Mouse (Mus musculus) inflammation-experienced regulatory T-cells, adult 6 months (primary cell): ENCODE data around the gene Pak2. TPM values are rescaled to one million over a fixed set of nuclear protein-coding genes. Genes with fewer than 3 reads are reported as not detected.
A peak's percentile ranks its signal among the peaks of the same experiment; 100 is the strongest.
"Not testable (repeated sequence)": the region's sequence is repeated elsewhere in the genome, so short reads cannot be mapped to it uniquely, and the experiment has no call there.

Experiments
- ATAC-seq: one replicate; pipeline ENCODE4 v1.8.0; 2017
- polyA plus RNA-seq, 3 experiments: library from polyadenylated mRNA; unstranded; fragments of 100-300 nt; shearing (Covaris generic); gene quantifications; one replicate each; pipeline ENCODE4 v1.2.1; 2017

The Pak2 gene
- 10 to 100 TPM; 60.2 to 67.4 (median 63.4) TPM for polyA plus RNA-seq

DNA sequence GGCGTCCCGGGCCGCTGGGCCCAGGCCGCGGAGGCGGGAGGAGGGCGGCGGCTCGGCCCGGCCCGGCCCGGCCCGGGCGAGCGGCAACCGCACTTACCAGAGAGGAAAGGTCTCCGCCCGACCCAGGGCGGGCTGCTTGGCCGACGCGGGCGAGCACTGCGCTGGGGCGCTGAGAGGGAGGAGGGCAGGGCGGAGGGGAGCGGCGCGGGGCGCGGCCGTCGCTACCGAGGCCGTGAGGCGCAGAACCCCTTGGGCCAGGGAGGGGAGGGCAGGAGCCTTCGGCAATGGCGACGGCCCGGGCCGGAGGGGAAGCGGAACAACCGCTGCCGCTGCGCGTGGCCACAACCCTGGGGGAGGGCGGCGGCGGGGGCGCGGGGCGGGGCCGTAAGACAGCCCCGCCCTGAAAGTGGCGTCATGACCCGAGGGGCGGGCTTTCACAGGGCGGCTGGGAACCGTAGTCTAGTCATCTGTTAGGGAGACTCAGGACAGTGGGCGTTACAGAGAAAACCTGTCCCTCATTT, at the start of gene Pak2:
Pak2 (minus strand) TSS at position 352 of the 521 bp plus-strand sequence.
- ATAC-seq = peak; percentile 76

DNA sequence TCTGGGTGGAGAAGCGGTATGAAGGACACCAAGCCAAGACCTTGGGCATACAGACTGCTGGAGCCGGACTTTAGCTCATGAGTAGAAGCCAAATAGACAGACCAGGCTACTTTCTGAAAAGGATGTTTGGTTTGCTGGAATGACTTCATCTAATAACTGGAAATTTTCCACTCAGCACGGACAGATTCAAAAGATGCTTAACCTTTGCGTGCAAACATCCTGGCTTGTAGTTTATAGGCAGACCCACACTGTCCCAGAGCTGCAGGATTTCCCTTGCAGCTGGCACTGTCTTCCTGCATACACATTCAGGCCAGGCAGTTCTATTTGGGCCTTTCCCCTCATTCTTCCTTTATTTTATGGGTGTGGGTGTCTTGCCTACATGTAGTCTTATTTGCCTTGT, 47.9 kb upstream of the Pak2 start:
- no peak for ATAC-seq

DNA sequence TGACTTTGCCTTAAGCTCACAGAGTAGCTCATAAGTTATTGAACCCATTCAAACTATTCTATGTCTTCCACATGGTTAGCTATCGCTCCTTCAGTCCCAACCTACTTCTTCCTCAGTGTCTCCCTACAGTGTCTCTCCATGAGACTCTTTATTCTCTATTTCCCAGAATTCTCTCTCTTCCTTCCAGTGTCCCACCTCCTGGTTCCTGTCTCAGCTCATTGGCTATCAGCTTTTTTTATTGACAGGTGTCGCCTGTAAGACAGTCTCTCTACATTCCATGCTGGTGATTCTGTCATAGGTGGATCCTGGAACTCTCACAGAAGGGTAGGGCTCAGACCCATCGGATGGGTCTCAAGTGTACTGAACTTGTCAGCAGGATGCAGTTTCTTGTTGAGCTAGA, 46.2 kb upstream of the Pak2 start:
- ATAC-seq = no peak

DNA sequence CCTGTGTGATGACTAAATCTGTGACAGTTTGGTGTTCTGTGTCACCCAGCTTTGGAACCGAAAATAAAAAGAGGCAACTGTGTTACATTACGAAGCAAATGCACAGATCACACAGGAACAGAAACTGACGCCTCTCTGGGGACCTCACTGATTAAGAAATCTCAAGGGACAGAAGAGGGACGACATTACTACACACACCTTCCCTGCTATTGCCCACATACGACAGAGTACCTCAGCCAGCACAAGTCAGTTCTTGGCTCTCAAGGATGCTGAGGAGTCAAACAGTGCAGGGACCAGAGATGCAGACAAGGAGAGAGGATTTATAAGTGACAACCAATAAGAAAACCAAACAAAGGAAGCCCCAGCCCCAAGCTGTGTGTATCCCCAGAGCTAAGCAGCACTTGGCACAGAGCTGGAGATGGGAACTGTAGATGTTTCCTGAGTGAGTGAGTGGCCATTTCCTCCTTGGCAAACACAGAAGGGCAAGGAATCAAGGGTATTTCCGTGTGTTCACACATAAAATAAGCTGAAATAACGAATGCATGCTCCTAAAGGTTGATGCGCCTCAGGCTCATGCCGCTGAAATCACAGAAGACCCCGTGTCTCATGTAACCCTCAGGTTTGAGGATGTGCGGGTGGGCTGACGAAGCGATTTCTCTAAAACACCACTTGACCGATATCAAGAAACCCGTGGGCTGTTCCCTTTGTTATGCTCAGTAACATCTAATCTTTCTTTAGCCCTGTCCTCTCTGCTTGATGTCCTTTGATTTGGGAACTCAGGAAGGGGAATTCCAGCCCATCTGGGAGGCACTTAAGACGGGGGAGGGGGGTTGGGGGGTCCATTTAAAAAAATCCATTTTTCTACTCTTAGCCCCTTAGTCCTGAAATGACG, 45.5 kb upstream of the Pak2 start:
- ATAC-seq = no peak

DNA sequence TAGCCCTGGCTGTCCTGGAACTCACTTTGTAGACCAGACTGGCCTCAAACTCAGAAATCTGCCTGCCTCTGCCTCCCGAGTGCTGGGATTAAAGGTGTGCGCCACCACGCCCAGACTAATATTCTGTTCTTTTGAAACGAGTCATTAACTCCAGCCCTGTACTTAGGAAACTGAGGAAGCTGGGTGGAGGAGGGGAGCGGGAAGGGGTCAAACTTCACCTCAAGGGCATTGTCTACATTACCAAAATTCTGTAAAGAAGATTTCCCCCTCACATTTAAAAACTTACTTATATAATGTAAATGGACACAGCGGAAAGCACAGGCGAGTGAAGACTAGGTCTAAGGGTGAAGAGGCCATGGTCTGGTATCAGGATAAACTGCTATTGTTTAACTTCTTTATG, 44.9 kb upstream of the Pak2 start:
- ATAC-seq = no peak

DNA sequence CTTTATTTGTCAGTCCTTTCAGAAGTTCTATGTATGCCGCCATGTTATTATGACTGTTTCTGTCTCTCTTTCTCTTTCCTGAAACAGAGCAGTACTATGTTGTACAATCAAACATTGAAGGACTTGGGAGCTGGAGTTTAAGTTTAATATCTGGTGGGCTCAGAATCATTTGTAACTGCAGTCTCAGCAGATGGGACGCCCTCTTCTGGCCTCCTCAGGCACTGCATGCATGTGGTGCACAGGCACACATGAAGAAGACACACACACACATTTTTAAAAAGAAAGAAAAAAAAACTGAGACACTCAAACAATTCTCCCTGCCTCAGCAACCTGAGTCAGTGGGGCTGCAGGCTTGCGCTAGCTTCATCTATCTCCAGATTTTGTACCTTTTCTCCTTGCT, 41.3 kb upstream of the Pak2 start:
- no peak for ATAC-seq

DNA sequence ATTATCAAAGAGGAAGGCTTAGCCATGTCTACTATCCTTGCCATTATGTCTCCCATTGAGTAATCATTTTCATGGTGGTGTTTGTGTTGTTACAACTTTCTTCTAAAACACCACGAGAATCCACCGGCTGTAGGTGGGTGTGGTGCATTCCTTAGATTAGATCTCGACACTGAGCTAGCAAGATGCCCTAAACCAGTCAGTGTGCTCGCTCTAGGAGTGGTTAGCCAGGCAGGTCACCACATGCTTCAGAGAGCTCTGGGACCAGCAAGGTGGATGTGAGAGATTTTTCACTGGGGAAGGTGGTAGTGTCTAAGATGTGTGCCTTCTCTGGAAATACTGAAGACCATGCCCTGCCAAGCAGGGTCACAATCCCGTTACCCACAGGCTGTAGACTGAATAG, 37.0 kb upstream of the Pak2 start:
- ATAC-seq = no peak

DNA sequence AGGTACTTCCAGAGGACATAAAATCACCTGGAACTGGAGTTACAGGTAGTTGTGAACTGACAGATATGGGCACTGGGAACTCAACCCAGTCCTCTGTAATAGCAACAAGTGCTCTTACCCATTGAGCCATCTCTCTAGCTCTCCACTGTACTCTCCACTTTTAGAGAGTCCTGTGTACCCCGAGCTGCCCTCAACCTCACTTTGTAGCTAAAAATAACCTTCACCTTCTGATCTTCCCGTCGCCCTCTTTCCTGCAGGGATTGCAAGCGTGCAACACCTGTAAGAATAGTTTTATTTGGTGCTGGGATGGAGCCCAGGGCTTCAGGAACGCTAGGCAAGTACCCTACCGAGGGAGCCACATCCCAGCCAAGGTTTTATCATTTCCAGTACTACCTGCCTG, 36.6 kb upstream of the Pak2 start:
- ATAC-seq = no peak

DNA sequence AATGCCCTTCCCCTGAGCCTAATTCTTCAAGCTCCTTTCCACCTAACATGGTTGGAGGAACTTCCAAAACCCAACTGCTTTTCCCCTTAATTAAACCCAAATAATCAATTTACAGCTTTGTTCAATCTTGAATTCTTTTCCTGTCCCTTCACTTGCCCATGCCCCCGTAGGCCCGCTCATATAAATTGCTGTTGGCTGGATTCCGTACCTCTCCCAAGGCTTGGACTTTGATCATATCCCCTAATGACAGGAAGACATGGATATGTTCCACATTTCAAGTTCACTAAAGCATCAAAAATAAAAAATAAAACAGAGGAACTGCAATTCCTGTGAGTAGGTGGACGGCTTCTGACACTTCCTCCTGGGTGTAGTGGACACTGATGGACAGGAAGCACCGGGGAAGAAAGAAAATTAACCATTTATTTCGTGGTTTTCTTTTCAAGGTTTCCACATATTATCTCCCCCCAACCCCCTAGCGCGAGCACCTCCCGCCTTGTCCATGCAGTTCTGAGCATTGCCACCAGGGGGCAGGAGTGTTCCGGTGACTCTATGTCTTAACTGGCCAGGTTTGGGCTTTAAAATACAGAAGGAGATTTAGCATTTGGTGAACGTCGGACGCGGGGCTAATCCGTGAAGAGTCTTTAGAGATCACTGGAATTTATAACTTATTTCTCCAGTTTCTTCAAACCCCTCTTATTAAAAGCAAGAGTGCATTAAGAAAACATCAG, 36.0 kb upstream of the Pak2 start:
- ATAC-seq = no peak

DNA sequence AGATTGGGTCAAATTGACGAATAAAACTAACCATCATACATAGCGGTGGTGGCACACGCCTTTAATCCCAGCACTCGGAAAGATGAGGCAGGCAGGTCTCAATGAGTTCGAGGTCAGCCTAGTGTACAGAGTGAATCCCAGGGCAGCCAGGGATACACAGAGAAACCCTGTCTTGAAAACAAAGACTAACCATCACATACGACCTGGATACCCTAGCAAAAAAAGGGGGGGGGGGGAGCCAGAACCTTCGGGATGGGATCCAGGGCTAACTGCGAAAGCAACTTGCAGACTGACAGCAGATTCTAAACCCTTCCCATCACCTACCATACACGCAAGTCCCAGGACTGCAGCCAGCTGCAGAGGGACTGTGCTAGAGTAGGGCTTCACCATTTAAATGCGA, 35.3 kb upstream of the Pak2 start:
- no peak for ATAC-seq

DNA sequence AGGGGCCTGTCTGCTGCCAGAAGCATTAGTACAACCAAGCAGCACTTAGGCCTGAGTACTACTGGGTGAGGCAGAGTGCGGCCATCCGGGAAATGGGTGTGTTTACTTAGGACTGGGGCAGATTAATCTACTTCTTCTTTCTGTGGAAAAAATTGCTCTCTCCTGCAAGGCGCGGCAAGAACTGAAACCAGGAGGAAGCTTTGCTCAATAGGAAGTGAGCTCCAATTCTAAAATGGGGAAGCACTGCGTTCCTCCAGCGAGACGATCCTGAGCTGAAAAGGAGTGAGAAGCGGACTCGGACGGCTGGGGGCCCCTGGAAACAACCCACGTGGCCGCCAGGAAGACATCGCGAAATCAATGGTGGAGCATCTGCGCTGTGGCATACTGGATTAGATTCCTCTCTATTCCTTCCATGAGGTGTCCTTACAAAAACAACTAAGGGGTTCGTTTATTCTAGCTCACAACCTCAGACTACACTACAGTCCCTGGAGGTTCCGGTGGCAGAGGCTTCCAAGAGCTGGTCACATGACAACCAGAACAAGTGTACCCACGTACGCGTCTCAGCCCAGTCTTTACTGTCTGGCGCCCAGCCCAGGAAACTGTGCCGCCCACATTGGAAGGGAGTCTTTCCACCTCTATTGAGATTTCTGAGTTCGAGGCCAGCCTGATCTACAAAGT, 34.5 kb upstream of the Pak2 start:
- peak; percentile 92 for ATAC-seq

DNA sequence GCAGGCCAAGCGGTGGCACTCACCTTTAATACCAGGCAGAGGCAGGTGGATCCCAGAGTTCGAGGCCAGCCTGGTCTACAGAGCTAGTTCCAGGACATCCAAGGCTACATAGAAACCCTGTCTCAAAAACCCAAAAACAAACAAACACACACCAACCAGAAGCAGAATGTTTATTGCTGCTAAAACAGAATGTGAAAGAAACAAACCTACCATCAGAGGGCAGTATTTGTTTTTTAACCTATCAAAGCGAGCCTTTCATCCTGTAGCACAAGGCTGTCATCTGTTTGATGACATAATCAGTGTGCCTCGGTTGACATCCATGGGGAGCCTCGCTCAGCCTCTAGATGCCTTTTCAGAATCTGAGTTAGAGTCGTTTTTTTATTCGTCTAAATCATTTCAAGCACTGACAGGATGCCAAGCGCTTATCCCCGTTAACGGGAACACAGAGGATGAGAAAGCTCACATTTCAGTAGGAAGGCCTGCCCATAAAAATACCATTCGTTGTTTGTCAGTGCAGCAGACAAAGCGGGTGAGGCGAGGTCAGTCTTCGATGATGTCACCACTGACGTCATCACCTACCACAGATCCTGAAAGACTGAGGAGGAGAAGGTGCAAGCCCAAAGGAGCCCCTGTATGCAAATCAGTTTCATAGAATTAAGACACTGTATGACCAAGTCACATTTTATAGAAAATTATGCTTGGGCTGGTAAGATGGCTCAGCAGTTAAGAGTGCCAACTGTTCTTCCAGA, 32.0 kb upstream of the Pak2 start:
- no peak for ATAC-seq

DNA sequence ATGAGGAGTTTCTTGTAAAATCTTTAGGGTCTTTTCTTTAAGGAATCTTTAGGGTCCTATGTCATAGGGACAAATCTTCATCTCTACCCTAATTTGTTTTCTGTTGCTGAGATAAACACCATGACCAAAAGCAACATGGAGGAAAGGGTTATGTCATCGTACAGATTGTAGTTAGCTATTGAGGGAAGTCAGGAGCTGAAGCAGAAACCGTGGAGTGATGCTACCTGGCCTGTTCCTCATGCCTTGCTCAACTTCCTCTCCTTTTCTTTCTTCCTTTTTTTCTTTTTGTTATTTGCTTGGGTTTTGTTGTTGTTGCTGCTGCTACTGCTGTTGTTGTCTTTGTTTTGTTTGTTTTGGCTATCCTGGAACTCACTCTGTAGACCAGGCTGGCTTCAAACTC, 29.4 kb upstream of the Pak2 start:
- no peak for ATAC-seq

DNA sequence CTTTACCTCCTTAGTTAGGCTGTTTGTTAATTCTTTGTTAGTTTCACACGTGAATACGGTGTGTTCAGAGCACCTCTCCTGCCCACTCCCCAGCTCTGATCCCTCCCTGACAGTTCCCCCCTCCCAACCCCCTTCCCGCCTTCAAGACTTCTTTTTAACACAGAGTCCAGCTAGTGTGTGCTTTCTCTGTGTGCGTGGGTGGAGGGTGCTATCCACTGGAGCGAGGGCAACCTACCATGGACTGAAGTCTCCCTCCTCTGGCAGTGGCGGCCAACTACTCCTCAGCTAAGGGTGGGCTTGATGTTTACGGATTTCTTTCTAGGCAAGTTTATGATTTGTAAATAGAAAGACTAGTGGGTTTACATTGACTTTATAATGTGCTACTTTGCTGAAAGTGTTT, 29.0 kb upstream of the Pak2 start:
- ATAC-seq = peak; percentile 32

DNA sequence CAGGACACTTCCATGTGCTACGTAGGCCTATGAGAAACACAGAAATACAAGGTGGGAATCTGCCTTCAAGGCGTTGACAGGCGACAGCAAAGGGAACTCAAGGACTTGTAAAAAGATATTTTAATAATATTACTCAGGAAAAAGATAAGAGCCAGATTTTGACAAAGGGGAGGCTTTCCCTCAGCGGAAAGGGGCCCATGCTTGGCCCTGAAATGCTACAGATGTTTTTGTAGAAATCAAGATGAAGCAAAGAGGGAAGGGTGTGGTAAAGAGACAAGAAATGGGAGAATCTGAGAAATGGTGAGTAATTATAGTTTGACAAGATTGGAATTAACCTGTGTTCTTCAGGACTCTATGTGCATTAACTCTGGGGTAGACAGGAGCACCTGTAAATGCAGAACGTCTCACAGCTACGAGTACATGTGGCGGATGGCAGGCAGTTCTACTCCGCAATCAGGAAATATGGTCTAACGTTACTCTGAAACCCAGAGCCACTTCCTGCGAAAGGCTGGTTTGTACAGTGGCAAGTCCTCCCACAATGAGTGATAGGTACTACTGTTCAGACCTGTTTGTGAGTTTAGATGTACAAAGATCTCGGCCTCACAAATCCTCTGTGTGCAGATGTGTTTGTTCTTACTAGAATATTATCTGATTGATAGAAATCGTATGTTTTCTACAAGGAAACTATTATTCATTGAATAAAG, 28.4 kb upstream of the Pak2 start:
- peak; percentile 91 for ATAC-seq

DNA sequence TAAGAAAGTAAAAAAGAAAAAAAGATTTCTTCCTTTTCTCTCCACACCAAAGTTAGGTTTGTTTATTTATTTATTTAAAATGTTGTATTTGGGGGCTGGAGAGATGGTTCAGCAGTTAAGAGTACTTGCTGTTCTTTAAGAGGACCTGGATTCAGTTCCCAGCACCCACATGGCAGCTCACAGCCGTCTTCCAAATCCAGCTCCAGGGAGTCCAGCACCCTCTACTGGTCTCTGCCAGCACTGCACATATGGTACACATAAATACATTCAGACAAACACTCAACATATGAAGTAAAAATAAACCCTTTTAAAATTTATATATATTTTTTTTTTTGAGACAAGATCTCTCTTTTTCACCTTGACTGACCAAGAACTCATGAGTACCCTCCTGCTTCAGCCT, 26.6 kb upstream of the Pak2 start:
- no peak for ATAC-seq

DNA sequence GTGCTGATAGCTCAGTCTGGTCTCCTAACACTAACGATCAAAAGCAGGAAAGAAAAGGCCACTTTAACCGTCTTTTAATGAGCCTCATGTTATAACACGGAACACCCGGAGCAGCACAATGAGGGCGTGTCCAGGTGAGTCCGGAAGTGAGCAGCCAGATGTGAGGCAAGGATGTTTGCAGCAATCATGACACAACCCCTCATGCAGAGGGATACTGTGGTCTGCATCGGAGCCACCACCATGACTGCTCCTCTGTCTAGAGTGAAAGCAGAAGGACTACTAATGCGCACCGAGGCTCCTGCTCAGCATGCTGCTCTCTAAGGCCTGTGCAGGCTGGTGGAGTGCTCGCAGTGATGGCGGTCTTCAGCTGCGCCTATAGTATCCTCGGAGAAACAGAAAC, 23.2 kb upstream of the Pak2 start:
- ATAC-seq = no peak

DNA sequence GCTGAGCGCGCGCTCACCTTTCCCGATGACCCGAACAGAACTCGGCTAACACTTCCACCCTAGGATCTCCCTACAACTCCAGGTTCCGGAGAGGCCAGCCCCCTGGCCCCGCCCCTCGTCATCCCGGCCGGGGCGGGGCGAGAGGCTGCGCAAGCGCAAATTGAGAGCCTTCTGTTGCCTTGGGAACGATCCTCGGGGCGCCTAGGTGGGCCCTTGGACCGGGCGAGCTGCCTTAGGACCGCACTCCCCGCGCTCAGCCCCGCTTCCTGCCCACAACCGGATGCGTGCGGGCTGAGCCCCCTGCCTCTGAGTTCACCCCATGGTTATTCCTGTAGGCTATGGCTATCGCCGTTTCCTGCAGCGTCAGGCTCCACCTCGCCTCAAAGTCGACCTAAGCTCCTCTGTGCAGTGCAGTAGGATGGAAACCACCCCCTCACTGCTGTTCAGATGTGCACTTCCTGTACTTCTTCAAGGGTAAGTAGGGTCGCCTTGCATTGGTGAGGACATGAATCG, 20.6 kb upstream of the Pak2 start, which contains the start of the genes Pigx and Cep19:
Pigx (minus strand) TSS at position 103 of the 513 bp plus-strand sequence.
Cep19 (plus strand) TSS at position 163 of the 513 bp plus-strand sequence.
- ATAC-seq = peak; percentile 94

DNA sequence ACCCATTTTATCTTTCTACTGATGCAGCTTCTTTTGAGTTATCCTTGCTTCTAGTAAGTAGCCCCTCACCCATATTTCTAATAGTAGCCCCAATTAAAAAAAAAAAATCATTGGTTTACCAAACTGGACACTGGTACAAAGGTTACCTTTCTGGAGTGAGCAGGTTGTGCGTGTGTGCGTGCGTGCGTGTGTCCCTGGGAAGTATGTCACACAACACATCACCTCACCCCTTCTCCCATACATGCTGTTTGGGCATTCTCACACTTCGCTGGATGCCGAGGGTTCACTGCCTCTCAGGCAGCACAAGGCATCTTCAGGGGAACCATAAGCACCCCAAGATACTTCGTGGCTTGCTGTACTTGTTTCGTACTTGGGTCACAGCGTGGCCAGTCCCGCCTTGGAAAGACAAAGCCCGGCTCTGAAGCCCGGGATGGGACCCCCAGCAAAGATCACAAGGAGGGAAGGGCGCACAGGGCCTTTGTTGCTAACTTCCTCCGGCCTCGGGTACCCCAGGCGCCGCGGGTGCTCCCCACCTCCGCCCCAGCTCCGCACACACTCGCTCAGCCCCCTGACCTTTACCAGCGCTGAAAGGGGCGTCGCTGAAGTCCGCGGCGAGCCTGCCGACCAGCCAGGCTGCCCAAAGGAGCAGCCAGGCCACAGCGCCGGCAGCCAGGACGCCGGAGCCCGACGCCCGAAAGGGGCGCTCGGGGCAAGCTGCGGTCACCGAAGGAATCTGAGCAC, 19.9 kb upstream of the Pak2 start:
- peak; percentile 29 for ATAC-seq

DNA sequence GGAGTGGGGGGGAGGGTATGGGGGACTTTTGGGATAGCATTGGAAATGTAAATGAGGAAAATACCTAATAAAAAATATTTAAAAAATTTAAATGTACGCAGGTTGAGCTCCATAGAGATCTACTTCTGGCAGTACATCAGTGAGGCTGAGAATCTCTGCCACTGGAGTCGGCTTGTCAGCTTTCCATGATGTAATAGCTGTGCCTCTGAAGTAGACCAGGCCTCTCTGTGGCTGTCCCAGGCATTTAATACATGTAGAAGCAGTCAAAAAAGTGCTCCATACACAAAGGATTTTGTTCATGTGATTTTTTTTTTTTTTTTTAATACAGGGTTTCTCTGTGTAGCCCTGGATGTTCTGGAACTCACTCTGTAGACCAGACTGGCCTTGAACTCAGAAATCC, 18.6 kb upstream of the Pak2 start:
- ATAC-seq = not testable (repeated sequence)

DNA sequence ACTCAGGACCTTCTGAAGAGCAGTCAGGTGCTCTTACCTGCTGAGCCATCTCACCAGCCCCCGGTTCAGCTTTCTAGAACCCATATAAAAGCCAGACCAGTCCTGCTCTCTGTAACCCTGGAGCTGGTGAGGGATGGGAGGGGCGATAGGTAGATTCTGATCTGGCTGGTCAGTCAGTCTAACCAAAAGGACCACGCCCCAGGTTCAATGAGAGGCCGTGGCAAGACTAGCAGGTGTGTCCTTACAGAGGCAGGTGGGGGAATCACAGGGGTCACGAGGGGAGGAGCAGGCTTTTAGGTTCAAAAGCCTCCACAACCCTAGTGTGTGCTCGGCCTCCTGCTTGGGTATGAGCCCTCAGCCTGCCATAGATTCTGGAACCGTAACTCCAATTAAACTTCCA, 12.3 kb upstream of the Pak2 start:
- no peak for ATAC-seq
